Mouse (Mus musculus) cerebellum, adult 11 months (tissue): ENCODE data around the gene Gm5105.

Source experiments
- DNase-seq: peaks from one replicate; pipeline ENCODE4 v3.0.0; 2022

The Gm5105 gene

DNA sequence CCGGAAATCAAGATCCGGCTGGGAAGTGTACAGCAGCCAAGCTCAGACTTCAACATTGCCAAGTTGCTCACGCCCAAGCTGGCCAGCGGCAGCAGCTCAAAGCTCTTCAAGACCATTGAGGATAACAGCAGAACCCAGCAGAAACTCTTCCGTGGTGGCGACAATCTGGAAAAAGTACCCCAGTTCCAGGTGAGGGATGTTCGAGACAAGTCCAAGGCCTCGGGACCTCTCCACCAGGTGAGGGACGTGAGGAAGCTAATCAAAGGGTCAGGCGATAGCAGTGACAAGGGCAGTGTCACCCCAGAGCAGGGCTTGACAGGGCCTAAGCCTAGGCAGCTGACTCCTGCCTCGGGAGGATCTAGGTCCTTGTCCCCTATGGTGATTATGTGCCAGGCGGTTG is 915 bp upstream of the Gm5105 start:
- no peak for DNase-seq

DNA sequence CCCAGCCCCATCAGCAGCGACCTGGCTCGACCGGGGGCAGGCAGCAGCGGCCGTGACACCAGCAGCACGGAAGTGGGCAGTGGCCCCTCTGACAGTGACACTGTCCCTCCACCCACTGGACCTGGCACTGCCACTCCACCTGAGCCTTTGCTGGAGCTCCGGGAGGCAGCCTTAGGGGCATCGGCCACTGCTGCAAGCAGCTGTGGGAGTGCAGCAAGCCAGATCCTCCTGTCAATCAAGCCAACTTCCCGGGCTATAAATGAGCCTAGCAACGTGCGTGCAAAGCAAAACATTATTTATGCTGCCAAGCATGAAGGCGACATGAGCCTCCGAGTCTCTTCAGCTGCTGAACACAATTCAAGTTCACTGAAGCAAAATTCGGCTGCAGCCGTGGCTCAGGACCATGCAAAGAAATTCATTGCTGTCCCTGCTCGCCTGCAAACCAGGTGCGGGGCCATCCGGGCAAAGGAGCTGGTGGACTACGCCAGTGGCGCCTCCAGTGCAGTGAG is 786 bp downstream of the Gm5105 start:
- no peak for DNase-seq

DNA sequence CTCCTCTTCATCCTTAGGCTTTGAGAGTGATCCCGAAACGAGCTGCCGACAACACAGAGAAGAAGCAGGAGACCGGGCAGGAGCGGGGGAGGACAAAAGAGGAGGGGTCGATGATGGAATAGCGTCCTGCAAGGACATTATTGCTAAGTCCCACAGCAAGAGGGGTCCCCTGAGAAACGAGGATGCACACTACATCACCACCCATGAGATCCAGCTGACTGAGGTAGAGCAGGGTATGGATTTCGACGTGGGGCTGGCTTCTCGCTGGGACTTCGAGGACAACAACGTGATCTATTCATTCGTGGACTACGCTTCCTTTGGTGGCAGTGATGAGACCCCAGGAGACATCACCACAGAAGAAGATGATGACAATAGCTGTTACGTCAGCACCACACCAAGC is 1.3 kb downstream of the Gm5105 start:
- no peak for DNase-seq

DNA sequence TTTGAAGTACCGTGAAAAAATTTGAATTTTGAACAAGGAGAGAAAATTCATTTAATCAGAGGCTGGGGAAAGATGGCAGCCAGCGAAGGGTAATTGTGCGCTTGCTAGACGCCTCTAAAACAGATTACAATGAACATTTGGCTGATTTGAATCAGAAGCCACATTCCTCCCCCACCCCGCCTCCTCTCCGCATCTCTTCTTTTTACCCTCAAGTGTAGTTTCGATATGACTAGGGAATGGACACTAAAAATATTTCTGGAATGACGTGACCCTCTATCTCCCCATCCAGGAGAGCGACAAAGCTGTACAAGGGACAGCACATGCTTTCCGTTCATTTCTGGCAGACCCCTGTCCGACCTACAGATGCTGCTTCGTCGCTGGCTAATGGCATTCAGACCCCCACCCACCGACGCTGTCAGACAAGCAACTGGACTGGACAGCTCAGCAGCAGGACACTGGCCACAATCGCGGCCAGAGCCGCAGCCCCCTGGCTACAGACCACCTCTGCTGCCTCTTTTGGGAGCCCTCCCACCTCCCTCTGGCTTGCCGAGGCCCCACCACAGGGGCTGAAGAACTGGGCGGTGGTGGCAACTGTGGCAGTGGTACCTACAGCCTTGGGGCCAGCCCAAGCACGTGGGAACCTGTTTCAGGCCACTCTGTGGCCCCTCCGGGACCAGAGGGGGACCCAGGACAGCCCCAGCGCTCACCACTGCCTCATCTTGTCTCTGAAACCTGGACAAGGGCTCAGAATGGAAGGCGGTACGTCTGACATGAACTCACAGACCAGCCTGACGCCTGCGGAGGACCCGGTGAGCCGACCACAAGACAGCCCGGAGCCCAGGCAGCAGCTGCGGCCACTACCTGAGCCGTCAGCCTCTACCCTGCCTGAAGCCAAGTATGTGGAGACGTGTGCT is 2.2 kb downstream of the Gm5105 start, which contains the start of gene 1110002E22Rik:
Gene 1110002E22Rik, plus strand, starts transcription at position 321 of the 914 bp plus-strand sequence.
- no peak for DNase-seq

DNA sequence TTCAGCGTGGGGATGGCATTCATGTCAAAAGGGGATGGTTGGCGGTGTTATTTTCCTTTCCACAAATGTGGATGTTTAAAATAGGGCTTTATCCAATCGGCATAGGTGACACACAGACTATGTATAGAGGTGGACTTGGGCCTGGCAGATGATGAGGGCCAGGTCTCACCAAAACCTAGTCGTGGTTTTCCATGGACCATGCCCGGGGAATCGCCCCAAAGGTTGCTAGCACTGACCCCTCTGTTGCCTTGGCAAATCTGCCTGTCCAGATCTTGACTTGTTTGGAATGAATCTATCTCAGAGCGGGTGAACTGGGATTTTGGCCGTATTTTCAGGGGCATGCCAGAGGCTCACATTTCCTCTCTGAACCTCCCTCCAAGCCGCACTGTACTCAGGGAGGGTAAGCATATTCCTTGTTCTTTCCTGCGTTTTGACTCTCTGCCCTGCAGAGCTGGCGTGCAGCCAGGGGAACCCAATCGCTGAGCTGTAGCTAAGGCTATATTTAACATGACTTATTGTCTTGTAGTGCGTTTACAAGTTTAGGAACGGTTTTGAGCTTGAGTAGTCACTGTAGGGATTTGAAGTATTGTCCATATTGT is 3.4 kb downstream of the Gm5105 start:
- peak; percentile 29 for DNase-seq

DNA sequence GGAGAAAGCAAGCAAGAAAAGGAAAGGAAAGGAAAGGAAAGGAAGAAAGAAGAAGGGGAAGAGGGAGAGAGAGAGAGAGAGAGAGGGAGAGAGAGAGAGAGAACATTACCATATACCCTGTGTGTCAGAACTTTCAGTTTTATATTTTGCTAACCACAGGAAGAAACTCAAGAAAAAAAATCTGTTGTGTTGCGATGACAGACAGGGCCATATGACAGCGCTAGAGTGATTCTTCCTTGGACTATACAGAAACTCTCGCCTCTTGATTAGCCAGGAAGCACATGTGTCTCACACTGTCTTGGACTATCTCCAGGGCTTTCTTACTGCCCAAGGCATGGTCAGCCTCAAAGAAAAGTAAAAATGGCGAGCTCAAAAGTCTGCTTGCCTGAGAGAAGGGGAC is 4.5 kb downstream of the Gm5105 start:
- DNase-seq, result no peak

DNA sequence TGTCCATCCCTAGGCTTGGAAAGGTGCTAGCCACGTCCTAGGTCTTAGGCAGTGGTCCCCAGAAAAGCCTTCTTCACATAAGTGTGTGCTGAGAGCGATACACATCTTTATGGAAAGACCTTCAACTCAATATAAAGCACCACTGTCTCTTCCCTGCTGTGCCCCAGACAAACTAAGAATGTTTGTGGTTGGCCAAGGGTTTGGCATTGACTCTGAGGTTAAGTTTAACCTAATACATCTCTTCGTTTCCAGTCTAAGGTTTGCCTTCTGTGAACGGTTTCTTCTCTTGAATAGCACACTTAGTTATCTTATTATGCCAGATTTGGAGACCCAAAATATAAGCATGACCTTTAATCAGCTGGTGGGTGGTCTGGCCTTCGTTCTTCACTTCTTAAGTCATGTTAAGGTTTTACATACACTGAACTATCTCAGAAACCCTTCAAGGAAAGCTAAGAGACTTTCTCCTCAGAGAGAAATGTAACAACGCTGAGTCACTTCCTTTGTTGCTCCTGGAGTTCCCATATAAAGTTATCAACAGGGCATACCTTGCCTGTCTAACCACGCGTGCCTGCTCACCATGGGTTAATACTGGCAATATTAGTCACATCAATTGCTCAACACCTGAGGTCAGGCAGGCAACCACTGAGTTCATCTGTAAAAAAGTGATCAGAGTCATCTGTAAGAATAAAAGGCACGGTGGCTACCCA is 5.8 kb downstream of the Gm5105 start:
- DNase-seq, result no peak

DNA sequence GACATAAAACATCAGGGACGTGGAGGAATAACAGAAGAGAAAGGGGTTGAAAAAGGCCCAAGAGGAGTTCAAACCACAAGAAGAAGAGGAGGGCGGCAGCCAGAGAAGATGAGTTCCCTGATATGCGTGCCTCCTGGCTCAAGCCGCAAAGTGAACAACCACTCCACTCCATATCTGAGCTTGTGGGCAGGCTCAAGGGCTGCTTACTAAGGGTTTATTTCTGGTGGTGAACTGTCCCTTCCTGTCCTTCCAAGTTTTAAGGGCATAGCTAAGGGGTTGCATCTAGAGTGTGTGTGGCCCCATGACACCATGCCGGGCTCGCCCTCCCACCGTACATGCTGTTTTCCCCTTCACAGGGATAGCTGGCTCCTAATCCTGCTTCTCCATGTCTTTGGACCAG is 6.8 kb downstream of the Gm5105 start:
- DNase-seq, result no peak

DNA sequence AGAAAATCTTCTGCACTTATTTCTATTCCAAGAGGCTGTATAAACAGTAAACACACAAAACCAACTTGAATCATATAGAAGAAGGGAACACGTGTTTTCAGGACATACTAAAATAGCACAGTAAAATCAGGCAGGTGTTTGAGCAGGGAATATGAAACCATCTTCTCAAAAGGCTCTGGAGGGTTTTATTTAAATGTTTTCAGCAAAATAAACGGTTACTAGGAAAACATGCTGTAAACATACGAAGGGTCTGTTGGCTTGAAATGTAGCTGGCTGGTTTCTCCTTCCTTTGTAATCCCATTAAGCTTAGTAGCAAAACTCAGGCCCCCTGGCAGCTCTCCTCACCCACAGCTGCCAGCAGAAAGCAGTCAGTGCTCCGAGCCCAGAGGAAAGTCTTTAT is 9.0 kb downstream of the Gm5105 start:
- no peak for DNase-seq

DNA sequence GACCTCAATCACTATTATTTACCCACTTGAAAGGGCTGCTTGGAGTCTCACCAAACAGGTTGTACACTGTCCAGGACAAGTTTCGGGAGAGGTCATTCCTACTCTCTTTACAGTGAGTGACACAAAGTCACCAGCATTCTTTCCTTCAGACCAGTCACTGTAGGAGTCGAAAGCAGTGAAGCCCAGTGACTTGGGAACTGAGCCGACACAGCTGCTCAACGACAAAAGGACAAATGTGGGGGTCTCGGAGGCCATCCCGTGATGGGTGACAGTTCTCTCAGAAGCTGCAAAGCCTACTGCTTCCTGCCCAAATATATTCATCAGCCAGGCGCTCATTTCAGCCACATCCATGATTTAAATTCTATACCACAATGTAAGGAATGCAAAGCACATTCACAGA is 10.2 kb downstream of the Gm5105 start:
- DNase-seq, result no peak

DNA sequence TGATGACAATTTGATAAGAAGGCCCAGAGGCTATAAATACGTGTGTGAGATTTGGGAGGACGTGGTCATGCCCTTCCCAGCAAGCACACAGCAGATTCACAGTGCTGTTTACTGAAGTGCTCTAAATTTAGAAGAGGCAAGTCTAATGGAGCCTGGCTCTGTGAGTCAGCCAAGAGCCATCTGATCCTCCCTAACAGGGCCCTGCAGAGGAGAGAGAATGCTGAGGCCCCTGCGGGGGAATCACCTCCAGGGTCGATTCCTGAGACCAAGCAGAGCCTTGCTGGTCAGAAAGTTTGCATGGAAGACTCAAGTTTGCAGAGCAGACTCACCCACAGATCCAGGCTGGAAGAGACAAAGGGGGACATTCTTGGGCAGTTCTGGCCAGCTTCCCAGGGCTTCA is 13.2 kb downstream of the Gm5105 start:
- DNase-seq, result no peak

DNA sequence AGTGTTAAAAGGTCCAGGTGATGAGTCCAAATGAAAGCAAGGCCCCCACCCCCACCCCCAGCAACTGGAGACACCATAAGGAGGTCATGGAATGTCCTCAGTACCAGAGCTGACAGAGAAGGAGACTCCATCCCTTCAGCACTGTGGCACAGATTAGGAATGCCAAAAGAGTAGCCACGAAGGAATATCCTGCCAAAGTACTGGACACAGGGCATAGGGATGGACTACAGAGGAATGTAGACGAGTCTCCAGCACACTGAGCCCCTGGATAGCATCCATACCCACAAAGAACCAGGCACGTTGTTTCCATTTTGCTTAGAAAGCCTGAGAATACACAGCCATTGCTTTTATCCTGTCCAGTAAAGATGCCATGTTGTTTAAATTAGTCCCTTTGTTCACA is 15.8 kb downstream of the Gm5105 start:
- DNase-seq, result no peak

DNA sequence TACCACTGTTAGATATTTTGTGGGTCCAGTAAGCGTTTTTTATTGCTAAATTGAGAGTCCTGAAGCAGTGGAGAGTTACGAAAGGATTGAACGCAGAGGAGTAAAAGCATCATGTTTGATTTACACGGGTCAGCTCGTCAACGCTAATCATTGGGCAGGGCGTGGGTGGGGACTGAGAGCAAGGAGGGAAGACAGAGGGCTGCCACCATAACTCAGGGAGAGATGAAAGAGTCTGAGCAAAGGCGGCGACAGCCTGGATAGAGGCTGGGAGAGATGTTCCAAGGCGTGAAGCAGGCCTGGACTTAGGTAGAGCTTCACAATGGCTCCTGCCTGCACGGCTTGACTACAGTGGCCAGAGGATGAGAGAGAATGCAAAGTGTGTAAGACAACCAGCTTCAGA is 16.4 kb downstream of the Gm5105 start:
- no peak for DNase-seq

DNA sequence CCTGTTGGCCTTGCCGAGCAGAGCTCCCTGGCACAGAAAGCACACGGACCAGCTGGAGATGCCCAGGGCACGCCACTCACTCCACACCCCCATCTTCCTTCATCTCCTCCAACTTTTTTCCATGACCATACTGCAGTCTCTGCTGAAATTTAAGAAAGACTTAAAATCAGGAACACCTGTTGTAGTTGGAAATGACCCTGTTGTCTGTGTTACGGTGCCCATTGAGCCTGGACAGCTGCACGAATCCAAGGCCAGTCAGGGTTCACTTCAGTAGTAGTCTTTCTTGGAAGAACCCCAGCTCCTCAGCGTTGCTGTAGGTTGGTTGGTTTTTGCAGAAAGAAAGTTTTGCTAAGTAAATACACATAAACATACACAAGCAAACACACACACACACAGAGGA is 17.6 kb downstream of the Gm5105 start:
- no peak for DNase-seq

DNA sequence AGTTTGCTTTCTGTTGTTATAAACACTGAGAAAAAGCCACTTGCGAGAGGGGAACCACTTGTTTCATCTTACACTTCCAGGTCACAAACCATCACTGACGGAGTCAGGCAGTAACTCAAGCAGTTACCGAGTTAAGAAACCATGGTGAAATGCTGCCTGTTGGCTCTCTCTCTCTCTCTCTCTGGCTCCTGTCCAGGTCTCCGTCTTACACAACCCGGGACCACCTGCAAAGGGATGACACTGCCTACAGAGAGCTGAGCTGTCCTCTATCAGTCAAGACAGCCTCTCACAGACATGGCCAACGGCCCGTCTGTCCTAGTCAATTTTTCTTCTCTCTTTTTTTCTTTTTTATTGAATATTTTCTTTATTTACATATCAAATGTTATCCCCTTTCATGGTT is 23.9 kb downstream of the Gm5105 start:
- DNase-seq, result no peak

DNA sequence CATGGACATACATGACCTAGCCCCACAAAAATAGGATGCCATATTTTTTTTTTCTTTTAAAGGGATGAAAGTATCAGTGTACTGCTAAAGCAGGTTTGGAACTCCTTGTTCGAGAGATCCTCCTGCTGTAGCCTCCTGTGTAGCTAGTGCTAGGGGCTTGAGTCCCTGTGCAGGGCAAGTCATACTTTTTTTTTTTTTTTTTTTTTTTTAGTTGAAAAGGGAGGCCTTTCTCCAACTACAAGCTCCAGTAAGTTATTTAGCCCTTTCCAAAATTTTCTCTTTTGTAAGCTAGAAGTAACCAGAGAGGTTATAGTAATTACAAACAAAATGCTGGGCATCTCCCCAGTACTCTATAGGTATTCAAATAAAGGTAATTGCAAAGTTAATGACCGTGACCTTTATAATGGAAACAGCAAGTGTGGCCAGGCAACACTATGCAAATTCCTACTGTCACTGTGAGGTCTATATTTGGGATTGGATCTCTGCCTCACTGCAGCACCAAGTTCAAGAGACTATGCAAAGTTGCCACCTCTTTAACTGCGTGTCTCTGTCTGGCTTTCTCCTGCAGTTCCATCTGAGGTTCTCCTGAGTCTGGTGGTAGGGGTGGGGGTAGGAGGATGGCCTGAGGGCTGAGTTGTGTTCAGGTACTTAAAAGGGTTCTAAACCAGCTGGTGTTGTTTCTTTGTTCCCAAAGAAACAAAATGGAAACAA is 25.4 kb downstream of the Gm5105 start:
- DNase-seq, result no peak

DNA sequence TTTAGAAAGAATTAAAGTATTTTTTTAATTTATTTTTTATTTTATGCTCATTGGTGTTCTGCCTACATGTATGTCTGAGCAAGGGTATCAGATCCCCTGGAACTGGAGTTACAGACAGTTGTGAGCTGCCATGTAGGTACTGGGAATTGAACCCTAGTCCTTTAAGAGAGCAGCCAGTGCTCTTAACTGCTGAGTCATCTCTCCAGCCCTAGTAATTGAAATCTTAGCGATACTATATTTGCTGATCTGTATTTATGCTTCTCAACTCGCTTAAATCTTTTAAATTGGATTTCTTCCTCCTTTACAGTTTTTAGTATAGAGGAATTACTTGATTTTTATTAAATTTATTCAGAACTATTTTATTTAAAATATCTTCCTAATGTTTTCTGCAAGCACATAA is 26.2 kb downstream of the Gm5105 start:
- no peak for DNase-seq

DNA sequence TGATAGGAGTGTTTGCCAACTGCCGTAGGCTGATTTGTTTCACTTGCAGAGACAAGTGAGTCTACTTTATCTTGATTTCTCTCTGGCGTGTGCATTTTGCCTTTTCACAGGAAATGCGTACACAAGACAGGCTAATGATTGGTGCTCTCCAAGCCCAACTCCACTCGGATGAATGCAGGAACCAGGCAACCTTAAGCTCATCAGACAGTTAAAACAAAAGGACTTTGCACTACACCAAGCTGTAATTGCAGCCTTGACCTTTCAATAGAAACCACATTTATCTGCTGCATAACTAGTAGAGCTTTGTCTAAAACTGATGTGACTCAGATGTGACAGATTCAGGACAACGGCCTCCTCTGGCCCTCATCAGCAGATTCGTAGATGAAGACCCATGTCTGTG is 33.2 kb downstream of the Gm5105 start:
- no peak for DNase-seq

DNA sequence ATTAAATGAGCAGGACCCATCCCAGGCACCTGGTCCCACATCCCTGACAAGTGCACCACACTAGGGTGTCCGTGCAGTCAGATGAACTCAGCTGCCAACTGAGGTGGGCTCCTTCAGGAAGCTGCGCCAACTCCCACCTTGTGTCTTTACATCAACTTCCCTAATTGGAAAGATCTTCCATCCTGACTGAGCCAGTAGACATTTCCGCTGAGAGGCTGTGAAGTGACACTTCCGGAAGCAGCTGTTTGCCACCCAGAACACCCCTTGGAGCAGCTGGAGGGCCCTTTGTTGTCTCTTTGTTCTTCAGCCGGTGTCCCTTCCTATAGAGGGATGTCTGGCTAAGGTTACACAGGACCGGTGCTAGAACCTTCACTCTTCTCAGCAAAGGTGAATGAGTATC is 36.6 kb downstream of the Gm5105 start:
- no peak for DNase-seq

DNA sequence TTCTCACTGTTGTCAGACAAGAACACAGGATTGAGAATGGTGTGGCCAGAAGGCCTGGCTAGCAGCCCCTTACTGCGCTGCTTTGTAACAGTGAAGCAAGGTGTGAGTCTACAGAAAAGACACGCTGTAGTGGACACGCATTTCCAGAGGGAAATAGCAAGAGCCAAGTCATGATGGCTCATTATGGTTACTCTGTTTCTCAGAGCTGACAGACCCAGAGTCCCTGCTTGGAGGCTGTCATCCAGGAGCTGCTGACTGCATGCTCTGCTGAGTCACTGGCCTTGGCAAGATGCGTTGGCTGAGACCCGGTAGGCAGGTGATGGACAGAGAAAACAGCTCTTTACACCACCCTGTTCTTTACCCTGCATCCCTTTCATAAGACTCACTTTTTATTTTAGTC is 37.8 kb downstream of the Gm5105 start:
- peak; percentile 73 for DNase-seq

DNA sequence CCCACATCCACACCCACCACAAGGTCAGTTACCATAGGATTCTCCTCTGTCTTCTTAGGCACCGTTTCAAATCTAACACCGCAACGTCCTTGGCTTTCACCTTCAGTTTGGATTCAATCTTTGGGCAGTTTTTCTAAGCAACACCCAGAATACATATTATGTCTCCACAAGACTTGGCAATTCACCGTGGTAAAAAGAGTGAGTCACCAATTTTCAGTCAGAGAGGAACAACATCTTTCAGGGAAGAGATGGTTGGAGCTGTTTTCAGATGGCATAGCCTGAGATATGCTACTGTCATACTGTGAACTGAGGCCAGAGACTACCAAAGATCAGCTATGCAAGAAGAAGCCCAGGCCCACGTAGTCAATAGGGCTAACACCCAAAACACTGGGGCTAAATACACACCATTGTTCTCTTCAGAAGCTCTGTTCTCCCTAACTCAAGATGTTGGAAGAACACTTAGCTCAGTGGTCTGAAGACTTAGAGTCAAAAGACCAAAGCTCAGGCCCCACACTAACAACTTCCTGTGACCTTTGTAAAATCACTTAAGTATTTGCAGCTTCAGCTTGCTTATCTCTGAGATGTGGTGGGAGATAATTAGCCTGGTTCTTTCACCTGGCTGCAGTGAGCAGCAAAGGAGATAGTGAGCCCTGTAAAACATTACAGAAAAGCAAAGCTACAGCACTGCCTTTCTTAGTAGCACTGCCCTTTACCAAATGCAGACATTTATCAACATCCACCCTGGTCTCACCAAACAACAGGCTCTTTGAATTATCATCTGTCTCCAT is 39.4 kb downstream of the Gm5105 start:
- no peak for DNase-seq

DNA sequence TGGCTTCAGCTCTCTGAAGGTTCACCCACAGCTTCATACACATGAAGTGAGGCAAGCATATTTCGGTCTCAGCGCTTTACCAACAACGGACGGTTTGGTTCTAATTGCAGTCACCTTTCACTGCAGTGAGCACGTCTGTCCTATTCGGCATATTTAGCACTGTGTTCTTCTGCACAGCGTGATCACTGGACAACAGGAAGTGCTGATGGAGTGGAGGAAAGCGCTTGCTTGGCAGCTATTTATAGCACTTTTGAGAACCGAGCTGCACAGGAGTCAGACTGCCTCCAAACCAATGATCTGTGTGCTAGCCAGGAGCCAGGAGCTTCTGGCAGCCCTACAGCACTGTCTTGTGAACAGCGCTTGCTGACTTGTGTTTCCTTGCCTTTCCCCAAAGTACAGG is 40.9 kb downstream of the Gm5105 start:
- peak; percentile 83 for DNase-seq
